Mouse (Mus musculus): Measurements from ENCODE around the gene Olfr1415.

GRCm38 (mm10) chr1:92536972-92537371, 41.1 kb upstream of the Olfr1415 start:
- TF ChIP-seq NANOG (IDR thresholded peaks at IDR 0.05; ENCODE audit: borderline replicate concordance, low read length) = no peak
- TF ChIP-seq POU5F1 (IDR thresholded peaks at IDR 0.05; ENCODE audit: borderline replicate concordance, low read length) = no peak
- no peak for TF ChIP-seq CTCF (conservative IDR thresholded peaks at IDR 0.05; ENCODE audit: low read length)
